In the genomic region with DNA sequence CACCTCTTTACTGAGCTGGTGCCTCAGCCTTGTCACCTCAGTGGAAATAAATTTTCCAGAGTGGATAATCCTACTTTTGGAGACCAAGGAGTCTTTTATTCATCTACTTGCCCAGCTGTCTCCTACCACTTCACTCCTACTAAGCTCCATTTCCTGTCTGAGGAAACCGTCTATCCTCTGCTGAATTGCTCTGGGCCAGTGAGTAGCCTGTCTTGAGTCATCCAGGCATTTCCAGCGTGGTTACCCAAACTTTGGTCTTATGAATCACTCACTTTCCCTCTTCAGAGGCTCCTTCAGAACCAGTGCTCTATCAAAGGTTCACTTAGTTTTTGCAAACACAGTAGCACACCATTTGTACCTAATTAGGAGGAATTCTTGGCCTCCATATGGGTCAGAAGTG, we compare ENCODE assay signal across 28 mouse cellular contexts.
A peak's percentile ranks its signal among the peaks of the same experiment; 100 is the strongest.
DNase-seq lines count a peak whose midpoint lies in the region; ATAC-seq and TF ChIP-seq lines count a peak whose summit lies in the region.
"Had no signal": no experiment of that assay in that cellular context is flagged by ENCODE, and none has a peak within 500 bp of the region (broad histone marks: within the 10 kb centered on the region; RNA-seq: fewer than 3 reads in every experiment).

No protein-coding gene starts in this region.

- H3K9me3 ChIP-seq in CH12.LX (replicated peaks; ENCODE audit: low read length): no peaks in the 10 kb centered on the region
- H3K9me3 ChIP-seq: embryonic facial prominence, embryonic 10.5 days; embryonic facial prominence, embryonic 13.5 days; G1E; heart, embryonic 13.5 days; hindbrain, embryonic 13.5 days; intestine, embryonic 15.5 days had no signal

- no peak for TF ChIP-seq POLR2A in CH12.LX (IDR thresholded peaks at IDR 0.05; ENCODE audit: low read depth, low read length)
- no peak for TF ChIP-seq POLR2A in lung, adult 2 months (IDR thresholded peaks at IDR 0.05; ENCODE audit: borderline replicate concordance, extremely low read depth, low read depth, low read length)

- TF ChIP-seq EP300 in CH12.LX (IDR thresholded peaks at IDR 0.05; ENCODE audit: low read length): no peak

- ATAC-seq in Patski: peak; percentile 69
- ATAC-seq in granulocyte monocyte progenitor cell, adult 5-6 weeks (replicated peaks; ENCODE audit: poor library complexity, severe bottlenecking): no peak
- ATAC-seq: forebrain, embryonic 14.5 days; forebrain, postnatal 0 days; hindbrain, embryonic 16.5 days; intestine, embryonic 15.5 days had no signal

- H3K36me3 ChIP-seq in CH12.LX (replicated peaks in 1 of 2; ENCODE audit: control insufficient read depth in 1 of 2, insufficient read depth in 1 of 2, low read length in 1 of 2): no peaks in the 10 kb centered on the region
- H3K36me3 ChIP-seq: embryonic facial prominence, embryonic 10.5 days; embryonic facial prominence, embryonic 13.5 days; G1E; heart, embryonic 13.5 days; hindbrain, embryonic 13.5 days; intestine, embryonic 15.5 days had no signal

- POLR2A ChIA-PET in Patski (lab: Charles Lee): no interaction called here

- TF ChIP-seq RAD21 in CH12.LX (IDR thresholded peaks at IDR 0.05; ENCODE audit: low read depth, low read length): no peak

- no peak for TF ChIP-seq CTCF in CH12.LX (conservative IDR thresholded peaks at IDR 0.05 in 1 of 2, IDR thresholded peaks at IDR 0.05 in 1 of 2; ENCODE audit: low read depth in 2 of 2, low read length in 2 of 2)
- no peak for TF ChIP-seq CTCF in Patski (IDR thresholded peaks at IDR 0.05)
- TF ChIP-seq CTCF in lung, adult 2 months (IDR thresholded peaks at IDR 0.05; ENCODE audit: insufficient read depth, low read length): no peak

- WGBS in lung, adult 2 months: 31% methylated on average over 2 of the region's 2 CpGs

- no peak overlapping the region for H3K4me3 ChIP-seq in CH12.LX (replicated peaks in 1 of 3; ENCODE audit: low read depth in 2 of 3, low read length in 2 of 3, poor library complexity in 1 of 3)
- H3K4me3 ChIP-seq in lung, adult 2 months (replicated peaks; ENCODE audit: extremely low read depth, low read depth, low read length): no peak overlapping the region
- H3K4me3 ChIP-seq: embryonic facial prominence, embryonic 10.5 days; embryonic facial prominence, embryonic 13.5 days; gastrocnemius, adult 2 months; heart, embryonic 13.5 days; hindbrain, embryonic 13.5 days; intestine, embryonic 15.5 days had no signal

- no peaks in the 10 kb centered on the region for H3K27me3 ChIP-seq in CH12.LX (replicated peaks)
- peaks cover 19% of the 10 kb centered on the region for H3K27me3 ChIP-seq in Patski
- H3K27me3 ChIP-seq: embryonic facial prominence, embryonic 13.5 days; heart, embryonic 13.5 days; hindbrain, embryonic 13.5 days; intestine, embryonic 15.5 days had no signal

- in situ Hi-C loops in CH12.LX (cut with MboI; ENCODE audit: low pct_ligation_motif_present, low pct_unique_long_range_greater_than_20kb, low sequenced_read_pairs) (no loop called here), Patski (cut with MboI; ENCODE audit: low pct_unique_long_range_greater_than_20kb) (no loop called here)

- DNase-seq in 3134 (ENCODE audit: extremely low read depth, insufficient read length, low spot score) (peak; percentile 4), CH12.LX (ENCODE audit: extremely low read depth) (peak; percentile 5), Patski (ENCODE audit: low read depth, low spot score) (peak; percentile 1)
- DNase-seq in fibroblast of lung, adult 2 months (ENCODE audit: low read depth): peak; percentile 30
- no peak for DNase-seq in lung, adult 2 months
- no peak for DNase-seq in left cerebral cortex, adult 18-20 months (ENCODE audit: low spot score in 2 of 2)
- DNase-seq: adrenal gland, postnatal 10 days; adrenal gland, postnatal 36 days; cerebellum, adult 11 months; cerebellum, adult 2 months; cerebellum, adult 9-11 months; cerebellum, postnatal 25 days; embryo, embryonic 11 days; forebrain, postnatal 0 days; gastrocnemius, adult 2 months; gastrocnemius, postnatal 14 days; heart, adult 18-20 months; heart, postnatal 14 days; kidney, adult 11 months had no signal

- H3K79me2 ChIP-seq in CH12.LX (replicated peaks; ENCODE audit: control insufficient read depth, extremely low read depth, insufficient read depth, poor library complexity, severe bottlenecking): no peaks in the 10 kb centered on the region

- H3K9ac ChIP-seq in CH12.LX (ENCODE audit: insufficient read depth, low read depth): no peak overlapping the region
- H3K9ac ChIP-seq: embryonic facial prominence, embryonic 13.5 days; forebrain, postnatal 0 days; heart, embryonic 13.5 days; hindbrain, embryonic 13.5 days; intestine, embryonic 15.5 days had no signal

- H3K27ac ChIP-seq in CH12.LX (ENCODE audit: insufficient read depth, low read depth): no peak overlapping the region
- H3K27ac ChIP-seq: embryonic facial prominence, embryonic 10.5 days; embryonic facial prominence, embryonic 13.5 days; gastrocnemius, adult 2 months; heart, embryonic 13.5 days; hindbrain, embryonic 13.5 days; intestine, embryonic 15.5 days had no signal

- no peak overlapping the region for H3K4me2 ChIP-seq in CH12.LX (ENCODE audit: insufficient read depth, low read depth, poor library complexity, severe bottlenecking)
- H3K4me2 ChIP-seq: embryonic facial prominence, embryonic 13.5 days; heart, embryonic 13.5 days; hindbrain, embryonic 13.5 days; intestine, embryonic 15.5 days had no signal

- no peaks in the 10 kb centered on the region; a peak in 1 of 4 replicates for H3K4me1 ChIP-seq in CH12.LX (ENCODE audit: control insufficient read depth in 1 of 2, insufficient read depth in 2 of 2)
- no peaks in the 10 kb centered on the region for H3K4me1 ChIP-seq in lung, adult 2 months (ENCODE audit: control insufficient read depth, insufficient read depth, low read length)
- H3K4me1 ChIP-seq: embryonic facial prominence, embryonic 10.5 days; embryonic facial prominence, embryonic 13.5 days; heart, embryonic 13.5 days; hindbrain, embryonic 13.5 days; intestine, embryonic 15.5 days had no signal

- CTCF ChIA-PET in Patski (lab: Charles Lee): interaction anchor here (1.6 kb wide), 1 partner anchor 12 kb away, joined by 7 read pairs; no protein-coding TSS in a partner anchor

- dilution Hi-C loops in CH12.LX (cut with MboI; ENCODE audit: extremely low pct_ligation_motif_present, extremely low pct_unique_long_range_greater_than_20kb, low sequenced_read_pairs): no loop called here

TF ChIP-seq in CH12.LX, 34 proteins besides CTCF, POLR2A, EP300 and RAD21:
- TF ChIP-seq BHLHE40 (IDR thresholded peaks at IDR 0.05; ENCODE audit: low read depth, low read length): no peak

Comparison
In these comparisons a context has a peak if more than half of its experiments do, and no peak if none do; other contexts are left out.
1. DNase-seq: peak in 3134 (single experiment), CH12.LX (single experiment), Patski (single experiment) and fibroblast of lung, adult 2 months (single experiment); none in lung, adult 2 months (single experiment) and left cerebral cortex, adult 18-20 months (0 of 2).